Mouse (Mus musculus) layer of hippocampus, postnatal 25 days (tissue): Measurements from ENCODE around the gene Tnfsf12. TPM values are rescaled to one million over a fixed set of nuclear protein-coding genes. Genes with fewer than 3 reads are reported as not detected.
"Not testable (repeated sequence)": the region's sequence is repeated elsewhere in the genome, so short reads cannot be mapped to it uniquely, and the experiment has no call there.

Source experiments
- DNase-seq, 2 experiments: peaks; one replicate each; pipeline ENCODE4 v3.0.0; 2022; ENCODE audit warnings: mixed read lengths in 2 of 2, low spot score in 1 of 2; ENCODE audit errors: extremely low spot score in 1 of 2
- total RNA-seq, 2 experiments: library from RNA; stranded (reverse); gene quantifications; 2 replicates each; pipeline ENCODE4 v1.2.3; 2021

The Tnfsf12 gene
- total RNA-seq, 2 experiments from 2014 or later = 7.3 to 8.6 TPM

DNA sequence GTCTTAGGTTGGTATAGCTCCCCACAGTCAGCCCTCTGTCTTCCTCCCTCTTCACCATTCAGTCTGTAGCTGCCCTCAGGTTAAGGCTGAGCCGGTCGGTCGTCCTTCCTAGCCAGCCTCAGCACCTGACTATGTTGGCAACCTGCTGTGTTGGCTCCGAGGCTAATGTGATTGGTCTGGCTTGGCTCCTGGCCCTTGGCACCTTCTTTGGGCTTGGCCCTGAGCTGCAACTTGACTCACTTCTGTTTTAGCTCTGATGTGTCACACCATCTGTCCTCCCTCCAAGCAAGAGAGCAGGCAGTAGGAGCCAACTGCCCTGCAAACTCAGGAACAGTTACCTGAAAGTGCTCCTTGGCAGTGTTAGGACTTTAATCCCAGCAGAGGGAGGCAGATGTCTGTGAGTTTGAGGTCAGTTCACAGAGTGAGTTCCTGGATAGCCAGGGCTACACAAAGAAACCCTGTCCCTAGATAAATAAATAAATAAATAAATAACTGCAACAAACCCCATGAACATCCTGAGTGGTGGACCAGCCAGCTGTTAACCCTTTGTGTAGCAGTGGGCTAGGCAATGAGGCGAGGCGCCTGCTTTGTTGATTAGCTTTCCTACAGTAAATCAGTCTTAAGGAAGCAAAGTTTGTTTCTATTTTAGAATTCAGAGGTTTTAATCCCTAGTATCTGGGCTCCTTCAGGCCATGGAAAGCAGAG lies 11.3 kb upstream of the Tnfsf12 start:
- no peak for DNase-seq

DNA sequence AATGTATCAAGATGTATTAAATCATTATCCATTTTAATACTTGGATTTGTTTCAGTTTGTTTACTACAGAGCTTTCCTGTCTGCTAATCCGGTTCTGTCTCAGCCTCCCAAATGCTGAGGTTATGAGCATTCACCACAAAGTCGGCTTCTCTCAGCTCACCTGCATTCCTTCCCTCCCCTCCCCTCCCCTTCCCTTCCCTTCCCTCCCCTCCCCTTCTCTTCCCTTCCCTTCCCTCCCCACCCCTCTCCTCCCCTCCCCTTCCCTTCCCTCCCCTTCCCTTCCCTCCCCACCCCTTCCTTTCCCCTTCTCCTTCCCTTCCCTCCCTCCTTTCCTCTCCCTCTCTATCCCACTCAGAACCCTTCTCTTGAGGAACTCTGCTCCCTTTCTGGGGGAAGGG lies 9.0 kb upstream of the Tnfsf12 start:
- DNase-seq = no peak

DNA sequence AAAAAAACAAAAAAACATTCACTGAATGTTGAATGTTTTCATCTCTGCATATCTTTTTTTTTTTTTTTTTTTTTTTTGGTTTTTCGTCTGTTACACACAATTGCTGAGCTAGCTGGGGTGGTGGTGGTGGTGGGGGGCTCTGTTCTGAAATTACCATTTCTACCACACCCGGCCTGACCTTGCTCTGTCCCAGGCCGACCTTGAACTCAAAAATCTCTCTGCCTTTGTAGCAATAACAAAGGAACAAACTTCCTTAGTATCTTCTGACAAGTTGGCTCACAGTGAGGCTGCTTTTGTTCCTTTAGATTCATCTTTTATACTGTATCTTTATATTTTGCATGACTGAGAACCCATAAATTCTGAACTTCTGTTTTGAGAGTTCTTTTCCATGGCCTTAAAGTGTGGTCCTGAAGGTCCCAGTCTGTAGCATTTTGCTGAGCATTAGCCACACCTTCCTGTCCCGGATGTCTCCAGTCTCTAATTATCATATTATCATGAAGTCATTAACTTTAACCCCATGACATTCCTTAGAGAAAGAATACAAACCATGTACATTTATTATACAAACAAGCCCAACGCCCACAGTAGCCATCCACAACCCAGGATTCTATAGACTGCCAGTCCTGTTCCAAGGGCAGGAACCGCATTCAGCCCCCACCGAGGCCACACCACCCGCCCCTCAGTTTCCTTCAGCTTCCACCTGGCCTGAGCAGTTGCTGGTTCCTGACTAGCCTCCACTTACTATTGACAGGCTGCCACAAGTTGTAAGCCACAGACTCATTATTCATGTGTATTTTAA lies 8.4 kb upstream of the Tnfsf12 start:
- no peak for DNase-seq

DNA sequence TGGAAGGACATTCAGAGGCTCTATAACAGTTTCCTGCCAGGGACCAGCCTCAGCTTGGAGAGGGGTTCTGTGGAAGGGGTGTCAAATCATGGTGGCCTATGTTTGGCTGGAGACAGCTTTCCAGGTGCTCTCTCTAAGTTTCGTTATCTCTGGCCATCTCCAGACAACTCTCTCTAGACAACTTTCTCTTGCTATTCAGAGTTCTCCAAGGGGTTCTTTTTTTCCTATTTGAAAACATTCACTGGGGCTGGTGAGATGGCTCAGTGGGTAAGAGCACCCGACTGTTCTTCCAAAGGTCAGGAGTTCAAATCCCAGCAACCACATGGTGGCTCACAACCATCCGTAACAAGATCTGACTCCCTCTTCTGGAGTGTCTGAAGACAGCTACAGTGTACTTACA lies 7.7 kb upstream of the Tnfsf12 start:
- not testable (repeated sequence) for DNase-seq

DNA sequence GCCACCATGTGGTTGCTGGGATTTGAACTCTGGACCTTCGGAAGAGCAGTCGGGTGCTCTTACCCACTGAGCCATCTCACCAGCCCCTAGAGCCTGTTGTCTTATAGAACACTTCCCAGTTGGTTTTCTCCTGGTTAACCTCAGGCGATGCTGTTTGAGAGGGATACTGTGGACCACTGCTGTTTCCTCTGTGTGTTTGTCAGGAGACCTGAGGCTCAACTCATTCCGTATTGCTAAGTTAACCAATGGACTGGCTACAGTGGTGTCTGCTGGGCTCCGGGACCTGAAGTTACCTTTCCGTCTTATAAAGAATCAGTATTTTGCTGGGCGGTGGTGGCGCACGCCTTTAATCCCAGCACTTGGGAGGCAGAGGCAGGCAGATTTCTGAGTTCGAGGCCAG lies 7.2 kb upstream of the Tnfsf12 start:
- DNase-seq = not testable (repeated sequence)

DNA sequence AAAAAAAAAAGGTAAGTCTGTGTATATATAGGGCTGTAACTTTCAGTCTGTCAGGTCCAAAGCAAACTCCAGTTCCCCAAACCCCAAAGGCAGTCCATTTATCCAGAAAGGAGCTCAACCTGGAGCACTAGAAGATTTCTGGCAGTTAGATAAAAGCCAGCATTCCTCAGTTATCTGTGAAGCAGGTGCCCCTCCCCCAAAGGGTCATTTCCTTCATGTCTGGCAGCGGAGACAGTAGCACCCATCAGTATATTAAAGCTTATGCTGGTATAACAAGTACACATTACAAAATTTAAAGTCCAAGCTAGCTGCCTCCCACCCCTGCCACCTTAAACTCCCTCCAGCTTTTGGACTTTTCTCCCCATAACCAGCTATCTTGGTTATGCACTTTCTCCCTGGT lies 3.9 kb upstream of the Tnfsf12 start:
- DNase-seq = no peak

DNA sequence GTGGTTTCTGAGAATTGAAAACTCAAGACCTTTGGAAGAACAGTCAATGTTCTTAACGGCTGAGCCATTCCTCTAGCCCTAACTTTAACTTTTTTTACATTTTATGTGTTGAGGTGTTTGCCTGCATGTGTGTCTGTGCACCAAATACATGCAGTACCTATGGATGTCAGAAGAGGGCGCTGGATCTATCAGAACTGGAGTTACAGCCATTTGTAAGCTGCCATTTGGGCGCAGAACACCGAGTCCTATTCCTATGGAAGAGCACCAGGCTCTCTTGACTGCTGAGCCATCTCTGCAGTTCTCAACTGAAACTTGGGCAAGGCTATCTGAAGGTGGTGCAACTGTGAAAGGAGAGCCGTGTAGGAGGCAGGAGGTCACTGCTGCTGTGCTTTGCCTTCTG lies 2.9 kb upstream of the Tnfsf12 start:
- no peak for DNase-seq

DNA sequence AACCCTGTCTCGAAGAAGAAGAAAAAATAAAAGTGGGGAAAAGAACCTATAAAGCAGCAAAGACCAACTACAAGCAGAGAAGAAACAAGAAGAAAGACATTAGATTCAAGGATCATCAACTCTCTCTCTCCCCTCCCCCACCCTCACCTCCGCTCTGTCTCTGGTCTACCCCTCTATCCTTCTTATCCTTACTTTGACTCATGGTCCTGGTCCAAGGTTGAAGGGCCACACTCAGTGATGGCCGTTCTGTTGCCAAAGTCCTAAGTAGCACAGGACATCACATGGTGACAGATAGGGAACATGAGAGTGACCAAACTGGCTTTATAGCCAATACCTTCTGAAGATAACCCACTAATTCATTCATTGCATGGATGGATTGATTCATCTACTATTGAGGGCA lies 1.7 kb upstream of the Tnfsf12 start:
- DNase-seq = no peak

DNA sequence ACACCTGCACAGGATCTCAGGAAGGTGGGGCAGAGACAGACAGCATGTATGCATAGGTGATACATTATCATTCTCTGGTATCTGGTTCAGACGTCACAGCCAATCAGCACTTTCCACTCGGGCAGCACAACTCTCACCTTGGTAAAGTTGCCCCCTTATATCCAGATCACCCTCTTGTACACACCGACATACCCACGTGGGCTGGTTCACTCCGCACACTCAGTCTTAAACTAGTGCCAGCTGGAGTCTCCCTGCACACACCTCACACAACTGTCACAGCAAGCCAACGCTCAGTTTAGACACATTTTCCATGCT lies 646 bp downstream of the Tnfsf12 start:
- DNase-seq = no peak

DNA sequence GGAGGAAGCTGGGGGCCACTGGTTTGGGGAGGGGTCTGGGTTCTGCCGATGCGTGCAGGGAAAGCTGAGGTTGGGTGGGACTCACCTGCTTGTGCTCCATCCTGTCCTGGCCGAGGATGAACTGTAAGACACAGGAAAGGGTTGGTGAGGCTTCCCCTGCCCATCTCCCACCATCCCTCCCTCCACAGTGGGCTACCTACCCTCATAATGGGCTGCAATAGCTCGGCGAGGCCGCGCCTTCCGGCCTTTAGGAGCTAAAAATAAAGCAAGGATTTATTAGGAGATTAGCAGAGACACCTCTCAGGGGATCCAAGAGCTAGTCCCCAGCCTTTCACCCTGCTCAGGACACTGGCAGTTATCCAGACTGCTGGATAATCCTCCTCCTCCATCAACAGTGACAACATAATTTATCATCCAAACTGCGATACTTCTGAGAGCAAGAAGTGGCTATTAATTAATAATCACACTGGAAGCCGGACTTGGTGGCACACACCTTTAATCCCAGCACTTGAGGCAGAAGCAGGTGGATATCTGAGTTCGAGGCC lies 2.2 kb downstream of the Tnfsf12 start:
- no peak for DNase-seq

DNA sequence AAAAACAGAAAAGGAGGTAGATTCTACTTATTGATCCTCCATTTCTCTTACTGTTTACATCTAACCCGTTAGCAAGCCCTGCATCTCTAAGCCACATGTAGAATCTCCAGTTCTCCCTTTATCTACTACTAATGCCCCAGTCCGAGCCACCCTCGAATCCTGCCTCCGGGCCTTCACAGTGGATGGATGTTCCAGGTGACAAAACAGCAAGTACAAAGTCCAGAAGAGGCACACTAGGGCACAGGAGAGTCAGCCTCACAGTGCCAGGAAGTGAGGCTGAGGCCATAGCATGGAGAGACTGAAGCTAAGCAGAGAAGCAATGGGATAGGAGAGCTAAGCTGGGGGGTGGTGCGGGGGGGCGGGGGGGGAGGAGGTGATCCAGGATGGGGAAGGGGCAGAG lies 2.8 kb downstream of the Tnfsf12 start:
- no peak for DNase-seq

DNA sequence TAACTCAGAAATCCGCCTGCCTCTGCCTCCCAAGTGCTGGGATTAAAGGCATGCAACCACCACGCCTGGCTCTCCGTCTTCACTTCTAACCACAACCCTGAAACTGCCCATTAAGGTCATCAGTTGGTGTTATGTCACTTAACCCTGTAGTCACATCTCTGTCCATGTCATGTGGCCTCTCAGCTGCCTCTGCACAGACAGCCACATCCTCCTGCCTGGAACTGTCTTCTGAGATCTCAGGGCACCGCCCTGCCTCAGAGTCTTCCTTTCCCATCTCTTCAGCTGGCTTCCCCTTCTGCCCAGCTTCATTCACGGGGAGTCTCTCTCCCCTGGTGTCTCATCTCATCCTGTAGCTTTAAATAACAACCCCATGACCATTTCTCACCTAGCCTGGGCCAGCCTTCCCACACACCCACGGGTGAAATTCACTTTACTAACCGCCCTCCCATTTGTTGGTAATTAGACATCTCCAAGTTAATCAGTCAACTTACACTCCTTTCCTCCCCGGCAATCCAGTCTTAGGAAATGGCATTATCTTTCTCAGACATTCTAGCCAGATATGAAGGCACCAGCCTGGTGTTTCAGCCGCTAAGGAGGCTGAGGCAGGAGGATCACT lies 3.3 kb downstream of the Tnfsf12 start:
- no peak for DNase-seq

DNA sequence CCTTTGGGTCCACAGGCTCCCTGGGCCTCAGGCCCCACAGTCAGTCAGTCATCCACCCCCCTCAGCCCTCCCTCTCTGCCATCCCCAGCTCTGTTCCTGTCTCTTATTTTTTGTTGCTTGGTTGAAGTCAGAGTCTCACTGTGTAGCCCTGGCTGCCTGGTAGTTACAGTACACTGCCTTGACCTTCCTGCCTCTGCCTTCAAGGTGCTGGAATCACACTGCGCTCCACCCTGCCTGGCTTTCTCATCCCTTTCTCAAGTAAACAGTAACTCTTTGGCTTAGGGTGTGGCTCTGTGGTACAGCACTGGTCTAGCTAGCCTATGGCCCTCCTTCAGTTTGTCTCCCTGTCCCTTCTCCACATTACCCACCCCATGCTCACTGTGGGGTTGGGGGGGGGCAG lies 5.8 kb downstream of the Tnfsf12 start:
- DNase-seq = no peak

DNA sequence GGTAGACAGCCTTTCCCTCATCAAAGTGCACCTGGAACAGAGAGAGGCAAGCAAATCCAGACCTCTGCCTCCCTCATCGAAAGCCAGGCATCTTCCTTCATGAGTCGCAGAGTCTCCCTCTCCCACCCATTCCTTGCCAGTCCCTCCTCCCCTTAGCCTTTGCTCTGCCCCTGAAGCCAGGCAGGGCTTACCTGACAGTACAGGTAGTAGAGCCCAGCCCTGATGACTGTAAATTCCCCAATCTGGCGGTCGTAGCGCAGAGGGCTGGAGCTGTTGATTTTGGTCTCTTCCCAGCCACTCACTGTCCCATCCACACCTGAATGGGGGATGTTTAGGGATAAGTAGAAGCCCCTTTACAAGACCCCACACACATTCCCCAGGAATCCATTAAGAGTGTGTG lies 8.6 kb downstream of the Tnfsf12 start:
- no peak for DNase-seq

DNA sequence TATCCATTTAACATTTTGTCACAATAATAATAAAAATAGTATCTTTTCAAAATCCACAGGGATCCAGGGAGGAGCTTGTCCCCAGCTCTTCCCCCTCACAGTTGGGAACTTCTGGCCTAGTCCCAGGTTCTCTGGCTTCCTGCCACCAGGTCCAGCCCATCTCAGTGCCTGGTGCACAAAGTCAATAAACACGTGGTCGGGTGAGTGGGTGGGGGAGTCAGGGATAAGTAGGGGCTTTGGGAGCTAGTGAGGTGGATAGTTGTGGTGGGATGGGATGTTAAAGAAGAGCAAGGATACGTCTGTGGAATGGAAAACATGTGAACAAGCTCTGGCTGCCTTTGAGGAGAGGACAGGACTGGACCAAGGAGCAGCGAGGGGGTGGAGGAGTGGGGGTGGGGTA lies 9.3 kb downstream of the Tnfsf12 start:
- peak in 1 of 2 experiments; percentile 60 for DNase-seq

DNA sequence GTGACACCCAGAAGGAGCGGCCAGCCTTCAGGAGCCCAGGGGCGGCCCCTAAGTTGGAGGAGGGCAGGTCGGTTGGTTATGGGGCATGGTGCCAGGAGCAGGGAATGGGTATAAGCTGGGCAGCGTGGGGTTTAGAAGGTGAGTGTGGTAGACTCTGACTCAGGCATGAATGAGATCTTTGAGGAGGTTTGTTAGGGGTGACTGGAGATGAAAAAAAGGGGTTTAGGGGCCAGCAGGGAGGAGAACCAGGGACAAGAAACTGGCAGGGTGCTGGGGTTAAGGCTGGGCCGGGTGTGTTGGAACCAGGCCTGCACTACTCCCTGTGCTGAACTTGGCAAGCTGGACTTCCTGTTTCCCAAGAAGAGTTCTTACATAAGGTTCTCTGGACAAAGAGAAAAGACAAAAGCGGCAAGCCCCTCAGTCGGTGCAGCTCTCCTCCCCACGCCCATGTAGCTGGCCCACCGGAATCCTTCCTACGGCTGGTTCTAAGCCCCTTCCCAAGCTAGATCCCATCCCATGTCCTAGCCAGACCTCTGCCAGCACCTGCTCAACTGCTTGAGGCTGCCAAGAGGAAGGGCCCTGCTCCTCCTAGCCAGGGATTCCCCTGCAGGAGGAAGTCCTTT lies 10.0 kb downstream of the Tnfsf12 start, which contains the start of gene Tnfsf13:
Gene Tnfsf13, minus strand, starts transcription at position 259 of the 623 bp plus-strand sequence.
- no peak for DNase-seq

DNA sequence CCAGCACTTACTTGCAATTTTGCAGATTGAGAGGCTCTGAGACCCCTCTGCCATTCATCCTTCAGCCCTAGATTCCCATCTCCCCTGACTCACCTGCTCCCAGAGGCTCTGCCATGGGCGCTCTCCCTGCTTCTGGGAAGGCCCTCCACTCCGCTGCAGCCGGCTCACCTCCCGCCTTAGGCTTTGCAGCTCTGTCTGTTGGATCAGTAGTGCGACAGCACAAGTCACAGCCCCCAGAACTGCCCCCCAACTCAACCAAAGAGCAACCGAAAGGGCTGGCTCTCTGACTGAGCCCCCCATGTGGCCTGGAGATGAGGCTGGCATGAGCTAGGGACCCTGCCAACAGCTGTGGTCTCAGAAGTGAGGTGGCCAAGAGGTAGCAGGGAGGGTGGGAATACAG lies 10.7 kb downstream of the Tnfsf12 start:
- no peak for DNase-seq

DNA sequence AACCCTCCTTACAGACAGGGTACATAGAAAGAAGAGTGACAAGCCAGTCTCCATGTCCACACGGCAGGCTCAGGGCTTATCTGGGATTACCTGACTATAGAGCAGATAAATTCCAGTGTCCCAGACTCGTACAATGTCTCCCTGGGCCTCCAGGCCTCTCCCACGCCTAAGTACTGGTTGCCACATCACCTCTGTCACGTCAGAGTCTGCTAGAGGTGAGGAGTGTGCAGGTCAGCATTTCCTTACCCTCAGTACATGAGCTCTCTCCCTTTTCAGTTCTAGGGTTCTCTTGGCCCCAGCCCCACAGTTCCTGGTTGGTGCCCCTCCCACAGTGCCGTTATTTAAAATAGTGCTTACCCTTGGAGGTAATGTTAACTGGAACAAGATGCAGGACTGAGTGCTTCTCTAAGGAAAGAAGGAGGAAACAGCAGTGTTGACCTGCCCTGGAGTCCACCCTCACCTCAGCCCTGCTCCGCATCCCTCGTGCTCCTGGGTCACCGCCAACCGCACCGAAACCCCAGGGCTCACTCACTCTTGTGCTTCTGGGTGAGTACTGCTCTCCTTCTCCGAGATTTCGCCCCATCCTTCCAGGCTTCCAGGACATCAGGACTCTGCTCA lies 11.4 kb downstream of the Tnfsf12 start:
- DNase-seq = no peak

DNA sequence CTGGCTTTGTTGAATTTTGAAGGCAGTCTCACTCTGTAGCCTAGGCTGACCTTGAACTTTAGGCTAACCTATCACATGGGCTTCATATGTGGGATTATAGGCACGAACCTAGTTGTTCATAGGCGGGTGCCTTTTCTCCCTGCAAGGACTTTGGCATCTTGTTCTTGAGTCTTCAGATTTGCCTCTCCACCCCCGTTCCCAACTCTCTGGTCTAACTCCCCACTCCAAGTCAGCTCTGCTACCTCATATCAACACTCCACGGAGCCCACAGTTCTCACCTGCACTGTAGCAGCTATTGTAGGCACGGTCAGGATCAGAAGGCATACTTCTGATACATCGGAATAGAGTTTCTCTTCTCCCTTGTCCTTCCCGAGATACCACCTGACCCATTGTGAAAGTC lies 12.1 kb downstream of the Tnfsf12 start:
- DNase-seq = no peak

DNA sequence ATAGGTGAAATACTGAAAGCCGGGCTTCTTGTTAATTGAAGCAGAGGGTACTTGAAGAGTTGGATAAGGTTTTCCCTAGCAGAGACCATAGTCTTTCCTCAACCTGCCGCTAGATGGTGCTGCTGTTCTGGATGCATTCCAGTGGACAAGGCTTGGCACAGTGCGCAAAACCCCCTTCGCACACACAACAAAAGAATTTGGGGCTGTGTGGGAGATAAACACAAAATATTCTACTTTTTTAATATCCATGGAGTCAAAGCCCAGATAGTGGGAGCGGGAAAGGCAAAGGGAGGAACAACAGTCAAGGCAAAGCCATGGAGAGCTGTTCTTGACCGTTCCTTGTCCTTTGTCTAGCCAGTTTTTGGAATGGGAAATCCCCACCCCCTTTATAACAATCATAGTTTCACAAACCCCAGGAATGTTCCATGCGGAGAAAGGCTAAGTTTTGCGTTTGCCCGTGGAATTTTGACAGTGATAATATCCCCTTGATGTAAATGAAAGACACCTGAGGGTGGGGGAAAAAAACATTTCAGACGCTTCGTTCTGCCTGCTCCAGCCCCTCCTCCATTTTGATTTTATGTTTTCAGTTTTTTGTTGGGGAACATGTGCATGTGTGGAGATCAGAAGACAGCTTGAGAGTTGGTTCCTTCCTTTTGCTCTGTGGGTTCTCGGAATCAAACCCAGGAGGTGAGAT lies 12.7 kb downstream of the Tnfsf12 start:
- peak; percentile 81 to 97 for DNase-seq
